Mouse (Mus musculus): ENCODE results near the gene Kcnk13.

Kcnk13 gene

GRCm38 (mm10) chr12:100015146-100015545, 50.8 kb downstream of the Kcnk13 start:
- no peak for DNase-seq (ENCODE audit: low spot score in 2 of 2)

- no peak for DNase-seq (ENCODE audit: low spot score in 2 of 2)
Measured at GRCm38 (mm10) chr12:100017709-100018108, 53.4 kb downstream of the Kcnk13 start.

- DNase-seq (ENCODE audit: low spot score in 2 of 2), result no peak
Measured at GRCm38 (mm10) chr12:100022490-100022889, 58.2 kb downstream of the Kcnk13 start.

- no peak for DNase-seq (ENCODE audit: low spot score in 2 of 2)
Measured at GRCm38 (mm10) chr12:100023821-100024365, 59.6 kb downstream of the Kcnk13 start.

- no peak for DNase-seq (ENCODE audit: low spot score in 2 of 2)
Measured at GRCm38 (mm10) chr12:100025675-100026074, 61.4 kb downstream of the Kcnk13 start.

- DNase-seq (ENCODE audit: low spot score in 2 of 2), result no peak
Measured at GRCm38 (mm10) chr12:100026715-100027245, 62.5 kb downstream of the Kcnk13 start.

GRCm38 (mm10) chr12:100027281-100027680, 63.0 kb downstream of the Kcnk13 start:
- DNase-seq (ENCODE audit: low spot score in 2 of 2), result no peak

GRCm38 (mm10) chr12:100031681-100032080, 67.4 kb downstream of the Kcnk13 start:
- DNase-seq (ENCODE audit: low spot score in 2 of 2), result no peak

- no peak for DNase-seq (ENCODE audit: low spot score in 2 of 2)
Measured at GRCm38 (mm10) chr12:100032521-100032920, 68.2 kb downstream of the Kcnk13 start.

GRCm38 (mm10) chr12:100038741-100039262, 74.5 kb downstream of the Kcnk13 start:
- DNase-seq (ENCODE audit: low spot score in 2 of 2), result no peak

GRCm38 (mm10) chr12:100042116-100042515, 77.8 kb downstream of the Kcnk13 start:
- no peak for DNase-seq (ENCODE audit: low spot score in 2 of 2)

GRCm38 (mm10) chr12:100044704-100045103, 80.4 kb downstream of the Kcnk13 start:
- no peak for DNase-seq (ENCODE audit: low spot score in 2 of 2)

- DNase-seq (ENCODE audit: low spot score in 2 of 2), result peak in 1 of 2 experiments; percentile 11
Measured at GRCm38 (mm10) chr12:100050552-100050951, 86.3 kb downstream of the Kcnk13 start.

- DNase-seq (ENCODE audit: low spot score in 2 of 2), result no peak
Measured at GRCm38 (mm10) chr12:100053617-100054016, 89.3 kb downstream of the Kcnk13 start.

GRCm38 (mm10) chr12:100061071-100061470, 96.8 kb downstream of the Kcnk13 start:
- DNase-seq (ENCODE audit: low spot score in 2 of 2), result no peak

GRCm38 (mm10) chr12:100061826-100062225, 97.5 kb downstream of the Kcnk13 start:
- no peak for DNase-seq (ENCODE audit: low spot score in 2 of 2)

GRCm38 (mm10) chr12:100062584-100062983, 98.3 kb downstream of the Kcnk13 start:
- DNase-seq (ENCODE audit: low spot score in 2 of 2), result no peak

GRCm38 (mm10) chr12:100065109-100065508, 100.8 kb downstream of the Kcnk13 start:
- DNase-seq (ENCODE audit: low spot score in 2 of 2), result peak in 1 of 2 experiments; percentile 14

- DNase-seq (ENCODE audit: low spot score in 2 of 2), result no peak
Measured at GRCm38 (mm10) chr12:100067477-100067876, 103.2 kb downstream of the Kcnk13 start.

GRCm38 (mm10) chr12:100073201-100073672, 108.9 kb downstream of the Kcnk13 start:
- peak in 1 of 2 experiments; percentile 8 for DNase-seq (ENCODE audit: low spot score in 2 of 2)

- no peak for DNase-seq (ENCODE audit: low spot score in 2 of 2)
Measured at GRCm38 (mm10) chr12:100075715-100076114, 111.4 kb downstream of the Kcnk13 start.

- DNase-seq (ENCODE audit: low spot score in 2 of 2), result no peak
Measured at GRCm38 (mm10) chr12:100079636-100080286, 115.5 kb downstream of the Kcnk13 start.

GRCm38 (mm10) chr12:100088026-100088425, 123.7 kb downstream of the Kcnk13 start:
- no peak for DNase-seq (ENCODE audit: low spot score in 2 of 2)
